Mouse (Mus musculus) embryo, embryonic 9.5 days (tissue): ENCODE measurements around the gene Epyc.

ENCODE experiments used
- DNase-seq: peaks from one replicate; pipeline ENCODE4 v3.0.0-alpha.2; 2017; ENCODE audit errors: extremely low spot score

The Epyc gene

DNA sequence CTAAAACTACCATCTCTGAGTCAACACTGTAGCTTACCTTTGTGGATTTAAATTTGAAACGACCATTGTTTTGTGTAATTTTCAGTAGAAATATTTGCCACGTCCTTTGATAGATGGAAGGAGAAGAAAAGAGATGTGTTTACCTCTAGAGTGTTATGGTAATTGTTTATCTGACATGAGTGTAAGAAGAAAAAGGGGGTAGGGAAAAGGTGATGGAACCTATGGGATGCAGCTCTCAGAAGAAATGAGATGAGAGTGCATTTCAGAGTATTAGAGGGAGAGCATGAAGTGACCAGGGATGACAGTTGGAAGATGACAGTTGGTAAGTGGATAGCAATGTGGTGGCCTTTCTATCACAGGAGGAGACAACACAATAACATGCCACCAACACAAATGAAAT is at the start of gene Epyc:
Gene Epyc (plus strand): TSS at position 301 of the 400 bp plus-strand sequence.
- no peak for DNase-seq

DNA sequence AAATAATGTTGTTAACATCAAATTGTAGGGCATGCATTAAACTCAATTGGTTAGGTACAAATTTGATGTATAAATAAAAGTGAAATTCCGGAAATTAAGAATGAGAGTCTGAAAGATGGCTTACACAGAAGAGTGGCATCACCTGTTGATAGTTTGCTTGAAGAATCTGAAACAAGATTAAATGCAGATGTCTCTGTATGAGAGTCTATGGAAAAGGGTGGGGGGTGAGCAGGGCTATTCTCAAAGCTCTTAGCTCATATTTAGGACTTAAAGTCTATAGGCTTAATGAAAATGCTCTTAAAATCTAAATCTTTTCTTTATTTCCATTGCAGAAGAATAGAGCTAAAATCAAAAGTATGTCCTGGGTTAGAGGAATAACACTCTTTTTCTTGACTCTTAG is 48.2 kb upstream of the Epyc start:
- DNase-seq: no peak

DNA sequence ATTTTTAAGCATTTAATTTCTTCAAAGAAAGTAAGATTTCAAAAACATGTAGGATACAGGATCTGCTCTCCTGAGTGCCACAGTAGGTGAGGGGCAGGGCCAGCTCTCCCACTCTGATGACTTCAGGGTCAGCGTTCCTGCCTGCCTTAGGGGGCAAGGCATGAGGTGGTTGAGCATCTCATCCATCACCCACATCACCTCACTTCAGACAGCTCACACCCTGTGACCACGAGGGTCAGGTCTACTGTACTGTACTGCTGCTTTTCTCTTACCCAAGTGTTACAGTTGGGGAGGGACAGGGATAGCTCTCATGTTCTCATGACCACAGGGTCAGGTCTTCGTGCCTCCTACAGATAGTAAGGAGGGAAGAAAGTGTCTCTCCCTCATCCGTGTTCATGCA is 42.1 kb upstream of the Epyc start:
- no peak for DNase-seq

DNA sequence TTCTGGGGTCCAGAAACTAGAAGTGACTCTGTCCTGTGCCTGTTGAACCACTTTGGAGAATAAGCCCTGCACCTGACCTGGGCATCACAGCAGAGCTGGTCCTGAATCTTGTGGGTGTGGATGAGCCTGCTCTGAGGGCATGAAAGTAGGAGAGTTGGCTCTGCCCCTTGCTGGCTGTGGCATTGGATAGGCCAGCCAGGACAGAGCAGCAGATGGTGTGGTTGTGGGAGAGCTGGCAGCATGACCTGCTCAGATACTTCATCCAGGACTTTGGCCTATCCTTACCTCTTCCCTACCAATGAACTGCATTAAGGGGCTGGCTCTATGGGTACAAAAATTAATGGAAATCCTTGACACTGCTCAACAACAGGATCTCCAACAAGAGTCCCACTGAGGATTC is 40.6 kb upstream of the Epyc start:
- DNase-seq: no peak

- no peak for DNase-seq
These were observed 37.3 kb upstream of the Epyc start, which contains the start of gene Kera for GRCm38 (mm10) chr10:97606579-97606978. TSS of gene Kera (plus strand) at chr10:97606879.

GRCm38 (mm10) chr10:97622328-97622727 is 21.5 kb upstream of the Epyc start:
- DNase-seq: no peak

- DNase-seq: no peak
These were observed 19.5 kb upstream of the Epyc start for GRCm38 (mm10) chr10:97624381-97624780.

DNA sequence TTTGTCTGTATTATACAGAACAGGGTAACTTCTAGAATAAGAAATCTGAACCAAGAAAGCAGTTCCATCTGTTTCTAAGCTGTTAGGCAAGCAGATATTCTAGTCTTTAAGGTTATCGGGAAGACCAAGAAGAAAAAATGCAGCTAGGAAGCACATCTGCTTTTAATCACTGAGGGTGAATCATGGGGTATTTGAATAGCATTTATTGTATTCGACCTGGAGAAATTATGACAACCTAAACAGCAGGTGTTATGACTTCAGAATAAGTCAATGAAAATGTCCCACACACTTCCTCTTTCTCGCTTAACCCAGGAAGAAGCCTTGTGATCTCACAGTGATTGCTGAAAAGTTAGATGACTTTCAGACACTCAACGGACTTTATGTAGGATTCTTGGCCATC is 18.8 kb upstream of the Epyc start:
- DNase-seq: no peak

GRCm38 (mm10) chr10:97626543-97626942 is 17.3 kb upstream of the Epyc start:
- no peak for DNase-seq

- DNase-seq: no peak
These were observed 12.8 kb upstream of the Epyc start for GRCm38 (mm10) chr10:97631061-97631460.

GRCm38 (mm10) chr10:97641926-97642325 is 1.9 kb upstream of the Epyc start:
- DNase-seq: no peak

DNA sequence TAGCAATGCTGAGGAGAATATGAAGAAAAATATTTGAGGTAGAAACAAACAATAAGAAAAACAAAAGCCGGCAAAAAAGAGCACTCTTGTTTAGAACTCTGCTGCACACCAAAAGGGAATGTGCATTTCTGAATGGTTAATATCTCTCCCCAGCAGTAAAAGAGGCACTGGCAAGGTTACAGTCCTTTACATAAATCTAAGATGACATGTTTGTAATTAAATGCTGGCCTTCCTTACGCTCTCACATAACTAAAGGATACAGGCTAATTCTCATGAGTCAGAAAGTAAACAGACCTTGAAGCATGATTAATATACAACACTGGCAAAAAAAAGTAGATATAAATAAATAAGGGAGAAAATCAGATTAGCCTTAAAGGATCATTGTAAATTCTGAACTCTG is 6.5 kb downstream of the Epyc start:
- no peak for DNase-seq

GRCm38 (mm10) chr10:97659489-97659888 is 15.6 kb downstream of the Epyc start:
- no peak for DNase-seq

DNA sequence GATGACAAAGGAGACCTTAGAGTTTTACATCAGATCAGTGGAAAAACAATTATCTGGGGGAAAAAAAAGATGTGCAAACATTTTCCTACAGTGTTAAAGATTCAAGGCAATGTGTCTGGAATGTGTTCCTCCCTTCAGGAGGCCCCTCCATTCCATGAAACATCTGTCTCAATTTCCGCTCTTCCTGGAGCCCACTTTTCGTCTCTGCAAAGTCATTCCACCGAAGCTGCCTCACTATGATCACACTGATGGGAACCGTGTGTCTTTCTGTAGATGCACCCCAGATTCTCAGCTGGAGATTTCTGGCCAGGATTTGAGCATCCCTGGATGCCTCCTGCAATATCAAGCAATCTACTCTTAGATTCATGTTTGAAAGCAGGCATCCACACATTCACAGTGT is 24.8 kb downstream of the Epyc start:
- DNase-seq: no peak

GRCm38 (mm10) chr10:97670202-97670601 is 26.3 kb downstream of the Epyc start:
- DNase-seq: no peak

DNA sequence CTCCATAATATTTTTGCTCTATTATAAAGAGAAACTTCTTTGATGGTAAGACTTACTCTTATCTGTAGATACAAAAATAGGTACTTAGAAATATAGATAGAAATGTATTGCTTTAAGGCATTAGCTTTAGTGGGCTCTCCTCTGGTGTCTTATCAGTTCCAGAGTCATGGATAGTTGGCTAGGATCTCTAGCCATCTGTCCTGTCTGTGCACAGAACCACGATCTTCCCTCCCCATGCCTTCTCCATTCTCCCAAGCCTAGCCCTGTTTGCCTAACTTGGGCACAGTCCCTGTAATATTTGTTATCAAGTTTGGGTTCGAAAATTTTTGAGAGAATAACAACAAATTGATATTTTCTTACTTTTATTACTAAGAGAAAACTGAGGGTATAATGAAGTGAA is 29.4 kb downstream of the Epyc start:
- DNase-seq: no peak

DNA sequence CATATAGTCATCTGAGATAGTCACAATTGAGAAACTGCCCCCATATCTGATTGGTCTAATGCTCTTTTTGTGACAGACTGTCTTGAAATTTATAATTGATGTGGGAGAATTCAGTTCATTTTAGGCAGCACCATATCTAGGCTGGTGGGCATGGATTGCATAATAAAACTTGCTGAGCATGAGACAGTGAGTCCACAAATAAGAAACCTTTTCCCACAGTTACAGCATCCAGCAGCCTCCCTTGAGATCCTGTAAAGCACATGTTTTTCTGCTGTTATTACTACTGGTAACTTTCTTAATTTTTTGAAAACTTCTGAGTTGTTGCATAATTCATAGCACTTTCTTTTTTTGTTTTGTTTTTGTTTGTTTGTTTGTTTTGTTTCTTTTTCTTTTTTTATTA is 39.1 kb downstream of the Epyc start:
- DNase-seq: no peak

DNA sequence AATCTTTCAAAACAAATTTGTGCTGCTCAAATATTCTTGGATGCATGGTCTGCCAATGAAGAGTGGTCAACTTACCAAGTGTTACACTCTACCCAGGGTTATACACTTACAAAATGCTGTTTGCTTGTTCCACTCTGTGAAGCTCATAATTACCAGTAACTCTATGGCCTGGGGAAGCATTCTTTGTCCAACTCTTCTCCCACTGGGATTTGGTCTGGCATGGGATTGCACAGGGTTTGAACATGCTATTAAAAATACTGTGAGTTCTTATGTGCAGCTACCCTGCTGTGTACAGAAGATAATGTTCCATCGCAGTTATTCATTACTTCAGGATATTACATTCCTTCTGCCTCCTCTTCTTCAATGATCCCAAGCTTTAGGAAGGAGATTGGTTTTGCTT is 43.3 kb downstream of the Epyc start:
- DNase-seq: no peak

GRCm38 (mm10) chr10:97689425-97689824 is 45.6 kb downstream of the Epyc start:
- no peak for DNase-seq

DNA sequence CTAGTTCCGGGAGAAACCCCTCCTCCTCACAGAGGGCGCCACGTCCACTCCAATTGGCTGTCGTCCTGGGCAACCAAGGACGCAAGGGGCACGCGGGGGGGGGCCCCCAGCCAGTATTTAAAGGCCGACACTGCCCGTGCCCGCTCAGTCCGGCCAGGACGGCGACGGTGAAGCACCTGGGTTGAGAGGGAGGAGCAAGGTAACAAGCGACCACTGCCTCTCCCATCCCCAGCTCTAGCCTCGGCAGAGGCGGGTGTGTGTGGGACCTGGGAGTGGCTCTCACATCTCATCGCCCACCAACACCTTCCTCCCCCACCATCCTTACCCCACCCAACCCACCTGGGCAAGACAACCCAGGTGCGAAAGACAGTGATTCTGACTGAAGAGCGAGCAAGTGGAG is 49.0 kb downstream of the Epyc start, which contains the start of gene Ccer1:
Gene Ccer1 (plus strand): TSS at position 147 of the 400 bp plus-strand sequence.
- DNase-seq: no peak

DNA sequence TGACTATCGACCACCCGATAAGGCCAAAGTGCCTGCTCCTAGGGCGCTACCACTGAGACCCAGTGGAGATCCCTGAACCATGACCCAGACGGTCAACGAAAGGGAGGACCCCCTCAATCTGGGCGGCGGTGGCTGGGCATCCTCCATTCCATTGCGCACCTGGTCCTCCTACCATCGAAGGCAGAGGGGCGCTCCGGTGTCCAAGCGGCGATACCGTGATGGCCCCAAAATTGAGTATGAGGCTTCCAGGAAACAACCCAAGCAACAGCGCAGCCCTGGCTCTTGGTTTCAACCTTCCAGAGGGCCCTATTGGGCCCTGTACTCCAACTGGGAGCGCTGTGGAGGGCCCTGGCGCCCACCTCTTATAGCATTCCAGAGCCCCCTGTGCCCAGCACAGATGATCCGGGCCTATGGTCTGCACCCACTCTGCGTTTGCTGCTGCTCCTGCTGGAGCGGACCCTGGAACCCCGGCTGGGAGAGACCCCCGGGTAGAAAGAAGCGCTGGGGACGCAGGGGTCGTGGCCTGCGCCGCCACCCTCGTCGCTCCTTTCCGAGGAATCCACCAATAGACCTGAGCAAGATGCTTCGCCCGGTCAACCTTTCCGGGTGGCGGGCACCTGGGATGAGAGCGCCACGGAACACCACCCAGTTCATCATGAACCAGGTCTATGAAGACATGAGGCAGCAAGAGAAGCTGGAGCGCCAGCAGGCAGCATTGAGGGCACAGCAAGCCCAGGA is 49.7 kb downstream of the Epyc start:
- no peak for DNase-seq

GRCm38 (mm10) chr10:97702321-97702720 is 58.5 kb downstream of the Epyc start:
- DNase-seq: no peak

DNA sequence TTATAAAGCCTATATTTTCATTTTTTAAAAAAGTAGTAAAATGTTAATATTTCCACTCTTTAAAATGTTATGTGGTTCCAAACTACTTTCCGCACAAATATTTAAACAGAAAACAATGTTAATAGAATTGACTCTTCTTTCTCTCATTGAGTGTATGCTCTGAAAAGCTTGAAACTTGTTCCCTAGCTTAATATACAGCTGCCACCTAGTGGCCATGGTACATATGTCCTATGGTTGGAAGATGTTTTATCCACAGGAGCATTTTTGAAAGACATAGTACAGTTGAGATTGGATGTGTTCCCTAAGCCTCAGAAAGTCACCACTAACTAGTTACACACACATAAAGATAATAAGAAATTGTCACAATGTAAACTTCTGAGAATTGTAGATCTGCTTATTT is 60.7 kb downstream of the Epyc start:
- DNase-seq: peak; percentile 34

GRCm38 (mm10) chr10:97712687-97713086 is 68.8 kb downstream of the Epyc start:
- peak; percentile 41 for DNase-seq
